Comparison of ENCODE assay signal across 11 mouse cellular contexts in the genomic region with DNA sequence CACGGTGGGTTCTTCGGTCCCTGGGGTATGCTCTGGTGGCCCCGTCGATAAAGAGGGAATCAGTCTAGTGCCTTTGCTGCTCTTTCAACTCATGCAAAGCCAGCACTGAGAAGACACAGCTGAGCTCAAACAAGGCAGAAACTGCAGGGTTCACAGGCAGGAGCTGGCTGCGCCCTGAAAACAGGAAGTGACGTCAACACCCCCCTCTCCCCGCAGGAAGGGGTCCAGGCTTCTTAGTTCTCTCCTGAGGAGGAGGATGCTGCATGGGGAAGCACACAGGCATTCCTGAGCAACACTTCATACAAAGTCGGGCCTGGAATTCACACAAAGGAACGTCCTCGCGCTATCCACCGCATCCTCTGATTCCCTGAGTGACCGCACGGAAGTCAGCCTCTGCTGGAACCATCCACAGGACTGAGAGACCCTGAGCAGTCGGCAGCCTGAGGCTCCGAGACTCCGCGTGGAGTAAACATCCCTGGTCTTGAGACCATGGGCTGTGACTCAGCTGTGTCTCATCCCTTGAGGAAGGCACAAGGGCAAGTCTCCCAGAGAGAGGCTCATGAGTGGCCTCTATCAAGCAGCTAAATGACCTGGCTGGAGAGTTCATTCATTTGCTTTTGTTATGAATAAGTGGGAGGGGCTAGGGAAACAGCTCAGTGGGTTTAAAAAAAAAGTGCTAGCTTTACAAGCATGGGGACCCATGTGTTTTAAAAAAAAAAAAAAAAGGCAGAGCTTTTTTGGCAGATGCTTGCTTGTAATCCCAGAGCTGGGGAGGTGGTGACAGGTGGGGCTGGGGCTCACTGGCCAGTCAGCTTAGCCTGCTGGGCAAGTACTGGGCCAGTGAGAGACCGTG.
DNase-seq lines count a peak whose midpoint lies in the region; ATAC-seq and TF ChIP-seq lines count a peak whose summit lies in the region.
"Had no signal": no experiment of that assay in that cellular context is flagged by ENCODE, and none has a peak within 500 bp of the region (broad histone marks: within the 10 kb centered on the region; RNA-seq: fewer than 3 reads in every experiment).

No protein-coding gene starts in this region.

- no peak overlapping the region for H3K4me2 ChIP-seq in forebrain, postnatal 0 days (ENCODE audit: low read depth)

- no peak for ATAC-seq in forebrain, postnatal 0 days
- ATAC-seq in common myeloid progenitor, adult 5-6 weeks (replicated peaks; ENCODE audit: low read depth, poor library complexity, severe bottlenecking) = peak; percentile 81
- ATAC-seq in megakaryocyte progenitor cell, adult 5-6 weeks (replicated peaks; ENCODE audit: poor library complexity) = peak; percentile 83

- H3K9ac ChIP-seq in forebrain, postnatal 0 days = no peak overlapping the region

- DNase-seq in forebrain, embryonic 10.5 days (ENCODE audit: extremely low spot score, low spot score) = no peak
- DNase-seq in forebrain, postnatal 0 days = no peak
- DNase-seq in 3134 (ENCODE audit: extremely low read depth, insufficient read length, low spot score) = peak; percentile 27
- DNase-seq in cerebellum, adult 9-11 months = no peak
- no peak for DNase-seq in right cerebral cortex, adult 2 months (ENCODE audit: low spot score in 2 of 2)
- no peak for DNase-seq in kidney, adult 2 months
- DNase-seq: cerebellum, adult 9-10 months; kidney, adult 9 months had no signal

- H3K4me3 ChIP-seq in forebrain, embryonic 10.5 days = no peak overlapping the region
- H3K4me3 ChIP-seq in forebrain, postnatal 0 days (ENCODE audit: low read depth, low read length) = no peak overlapping the region
- H3K4me3 ChIP-seq in kidney, adult 2 months (ENCODE audit: insufficient read depth, low read depth, low read length) = no peak overlapping the region
- H3K4me3 ChIP-seq: megakaryocyte, embryonic 14.5 days had no signal

- no peak for TF ChIP-seq POLR2A in kidney, adult 2 months (IDR thresholded peaks at IDR 0.05; ENCODE audit: low read depth, low read length)

- H3K4me1 ChIP-seq in forebrain, embryonic 10.5 days = 0 out of 2 replicates have a peak, but pooled peaks cover 6% of the 10 kb centered on the region
- H3K4me1 ChIP-seq in forebrain, postnatal 0 days (ENCODE audit: insufficient read depth) = no peaks in the 10 kb centered on the region
- H3K4me1 ChIP-seq in kidney, adult 2 months (ENCODE audit: control insufficient read depth, insufficient read depth, low read length) = no peaks in the 10 kb centered on the region

- peak overlapping the region; percentile 26 for H3K27ac ChIP-seq in forebrain, embryonic 10.5 days
- H3K27ac ChIP-seq in forebrain, postnatal 0 days (ENCODE audit: low read depth, low read length) = no peak overlapping the region
- H3K27ac ChIP-seq in kidney, adult 2 months (ENCODE audit: insufficient read depth, low read depth, low read length) = no peak overlapping the region

- WGBS in forebrain, embryonic 10.5 days = 86% methylated on average over 19 of the region's 19 CpGs
- WGBS in forebrain, postnatal 0 days = 88% methylated on average over 19 of the region's 19 CpGs
- WGBS in kidney, adult 2 months = 77% methylated on average over 19 of the region's 19 CpGs

- no peaks in the 10 kb centered on the region; the same call in 1 of the 2 replicates for H3K9me3 ChIP-seq in forebrain, embryonic 10.5 days
- H3K9me3 ChIP-seq in forebrain, postnatal 0 days (ENCODE audit: low read length) = no peaks in the 10 kb centered on the region

- no peaks in the 10 kb centered on the region for H3K27me3 ChIP-seq in forebrain, embryonic 10.5 days (ENCODE audit: poor library complexity, severe bottlenecking)
- no peaks in the 10 kb centered on the region for H3K27me3 ChIP-seq in forebrain, postnatal 0 days (ENCODE audit: insufficient read depth, low read length)
- no peaks in the 10 kb centered on the region for H3K27me3 ChIP-seq in kidney, adult 2 months (replicated peaks; ENCODE audit: control insufficient read depth, insufficient read depth, low read length)
- H3K27me3 ChIP-seq: megakaryocyte, embryonic 14.5 days had no signal

- TF ChIP-seq CTCF in forebrain, postnatal 0 days (IDR thresholded peaks at IDR 0.05; ENCODE audit: low read depth) = no peak
- no peak for TF ChIP-seq CTCF in kidney, adult 2 months (conservative IDR thresholded peaks at IDR 0.05; ENCODE audit: insufficient read depth, insufficient read length, low read depth, low read length)

- no peaks in the 10 kb centered on the region for H3K36me3 ChIP-seq in forebrain, embryonic 10.5 days (replicated peaks)
- H3K36me3 ChIP-seq in forebrain, postnatal 0 days (ENCODE audit: insufficient read depth) = 0 out of 2 replicates have a peak, but pooled peaks cover under 1% of the 10 kb centered on the region
- no peaks in the 10 kb centered on the region for H3K36me3 ChIP-seq in kidney, adult 2 months (ENCODE audit: control insufficient read depth, insufficient read depth, low read length)
